Mouse (Mus musculus) kidney, embryonic 14.5 days (tissue): ENCODE data around the gene Dolpp1. TPM values are rescaled to one million over a fixed set of nuclear protein-coding genes. Genes with fewer than 3 reads are reported as not detected.

Experiments used
- ATAC-seq: fragments of 200-750 bp; cut with Nextera tagmentation; 2 replicates; pipeline ENCODE4 v1.8.0; 2017; ENCODE audit warnings: moderate number of reproducible peaks, mild to moderate bottlenecking, moderate TSS enrichment, moderate library complexity; ENCODE audit not compliant: low FRiP score, low TSS enrichment
- H3K27ac ChIP-seq: fragments of 300-500 bp; sonication (generic); 2 replicates; pipeline ENCODE4 v1.5.1; 2014; ENCODE audit warnings: low read depth, mild to moderate bottlenecking, low read length, moderate library complexity, mixed read lengths
- H3K27me3 ChIP-seq: fragments of 300-500 bp; sonication (generic); 2 replicates; pipeline ENCODE4 v1.6.1; 2014; ENCODE audit warnings: mild to moderate bottlenecking, low read length; ENCODE audit not compliant: control insufficient read depth, insufficient read depth
- H3K36me3 ChIP-seq: fragments of 300-500 bp; sonication (generic); 2 replicates; pipeline ENCODE4 v1.6.1; 2014; ENCODE audit warnings: low read length, mixed read lengths; ENCODE audit not compliant: control insufficient read depth, insufficient read depth
- H3K4me1 ChIP-seq: fragments of 300-500 bp; sonication (generic); 2 replicates; pipeline ENCODE4 v1.6.1; 2014; ENCODE audit warnings: low read length, mixed read lengths; ENCODE audit not compliant: control insufficient read depth, insufficient read depth
- H3K4me2 ChIP-seq: fragments of 300-500 bp; sonication (generic); replicated peaks from 2 replicates; pipeline ENCODE4 v1.6.1; 2014; ENCODE audit warnings: low read depth, mild to moderate bottlenecking, low read length
- H3K4me3 ChIP-seq: fragments of 300-500 bp; sonication (generic); 2 replicates; pipeline ENCODE4 v1.5.1; 2014; ENCODE audit warnings: mild to moderate bottlenecking, low read length
- H3K9ac ChIP-seq: fragments of 300-500 bp; sonication (generic); 2 replicates; pipeline ENCODE4 v1.6.1; 2014; ENCODE audit warnings: low read depth, mild to moderate bottlenecking, low read length, moderate library complexity
- H3K9me3 ChIP-seq: fragments of 300-500 bp; sonication (generic); 2 replicates; pipeline ENCODE4 v1.6.1; 2016; ENCODE audit warnings: low read length; ENCODE audit not compliant: control insufficient read depth
- WGBS: fragments of 180-500 bp; shearing (Covaris S2); extraction: QIAGEN DNeasy Blood & Tissue Kit; methylation state at CpG from one replicate; pipeline ENCODE4 v1.1.7; 2014; 5-methylcytosine and 5-hydroxymethylcytosine counted together
- polyA plus RNA-seq: library from polyadenylated mRNA; unstranded; fragments of >200 nt; fragmentation: Nextera tagmentation; extraction: Ambion mirVana; gene quantifications from 2 replicates; pipeline ENCODE4 v1.2.1, GENCODE M21; 2014

Dolpp1 gene
- polyA plus RNA-seq, 1 experiment from 2014 or later, result 34.7 TPM

DNA sequence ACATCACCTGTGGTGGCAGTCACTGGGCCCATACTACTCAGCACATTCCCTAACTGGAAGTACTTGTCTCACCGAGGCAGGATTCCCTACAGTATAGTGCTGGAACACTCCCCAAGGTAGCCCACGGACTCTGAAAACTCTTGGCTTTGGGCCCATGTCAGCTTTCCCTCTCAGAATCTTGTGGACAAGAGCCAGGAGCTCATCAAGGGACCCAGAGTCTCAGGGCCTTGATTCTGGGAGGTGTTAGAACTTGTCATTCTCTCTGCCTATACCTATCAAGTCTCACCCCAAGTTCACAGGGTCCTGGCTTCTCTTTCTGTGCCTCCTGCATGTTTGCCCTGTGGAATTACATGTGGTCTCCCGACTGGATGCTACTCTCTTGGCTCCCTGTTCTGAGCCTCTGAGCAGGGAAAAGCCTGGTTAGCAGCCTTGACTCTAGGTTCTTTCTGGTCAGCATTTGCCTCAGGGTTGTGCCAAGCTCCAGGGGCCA lies 48.2 kb downstream of the Dolpp1 start:
- H3K9me3 ChIP-seq, result no peaks in the 10 kb centered on the region
- peaks cover 56% of the 10 kb centered on the region for H3K36me3 ChIP-seq
- peak overlapping the region; percentile 42; the same call in 1 of the 2 replicates for H3K9ac ChIP-seq
- ATAC-seq, result no peak
- H3K4me3 ChIP-seq, result no peak overlapping the region
- no peak overlapping the region for H3K4me2 ChIP-seq
- no peaks in the 10 kb centered on the region for H3K27me3 ChIP-seq
- H3K4me1 ChIP-seq, result peaks cover 55% of the 10 kb centered on the region
- peak overlapping the region; percentile 100 for H3K27ac ChIP-seq
- 48% methylated on average over 3 of the region's 3 CpGs for WGBS

- Histone ChIP-seq H3K27me3 (no peaks in the 10 kb centered on the region), H3K4me3 (peak overlapping the region; percentile 9; the same call in 1 of the 2 replicates), H3K27ac (peak overlapping the region; percentile 100), H3K9ac (peak overlapping the region; percentile 50; the same call in 1 of the 2 replicates), H3K9me3 (no peaks in the 10 kb centered on the region), H3K36me3 (peaks cover 59% of the 10 kb centered on the region), H3K4me2 (peak overlapping the region; percentile 57), H3K4me1 (peaks cover 62% of the 10 kb centered on the region)
- peak; percentile 15 for ATAC-seq
- WGBS, result 9% methylated on average over 12 of the region's 12 CpGs
These were observed 48.9 kb downstream of the Dolpp1 start for GRCm38 (mm10) chr2:30440701-30441517.

- Histone ChIP-seq H3K27me3 (no peaks in the 10 kb centered on the region), H3K4me1 (peaks cover 64% of the 10 kb centered on the region), H3K27ac (peak overlapping the region; percentile 100), H3K9me3 (no peaks in the 10 kb centered on the region), H3K4me2 (peak overlapping the region; percentile 57), H3K4me3 (peak overlapping the region; percentile 28), H3K36me3 (peaks cover 63% of the 10 kb centered on the region), H3K9ac (peak overlapping the region; percentile 66)
- peak; percentile 70 for ATAC-seq
- 3% methylated on average over 15 of the region's 15 CpGs for WGBS
These were observed 49.8 kb downstream of the Dolpp1 start for GRCm38 (mm10) chr2:30441518-30442497.

GRCm38 (mm10) chr2:30442498-30442890 lies 50.4 kb downstream of the Dolpp1 start:
- no peak for ATAC-seq
- Histone ChIP-seq H3K9ac (peak overlapping the region; percentile 66), H3K27me3 (no peaks in the 10 kb centered on the region), H3K4me3 (peak overlapping the region; percentile 28), H3K9me3 (no peaks in the 10 kb centered on the region), H3K27ac (peak overlapping the region; percentile 100), H3K36me3 (peaks cover 64% of the 10 kb centered on the region), H3K4me2 (peak overlapping the region; percentile 57), H3K4me1 (peaks cover 64% of the 10 kb centered on the region)
- WGBS, result 43% methylated on average over 5 of the region's 5 CpGs

- peaks cover 60% of the 10 kb centered on the region for H3K36me3 ChIP-seq
- no peaks in the 10 kb centered on the region for H3K9me3 ChIP-seq
- peak overlapping the region; percentile 100 for H3K27ac ChIP-seq
- peaks cover 64% of the 10 kb centered on the region for H3K4me1 ChIP-seq
- H3K4me2 ChIP-seq, result no peak overlapping the region
- peak overlapping the region; percentile 66 for H3K9ac ChIP-seq
- H3K27me3 ChIP-seq, result no peaks in the 10 kb centered on the region
- H3K4me3 ChIP-seq, result no peak overlapping the region
- ATAC-seq, result no peak
- 29% methylated on average over 4 of the region's 4 CpGs for WGBS
These were observed 51.2 kb downstream of the Dolpp1 start for GRCm38 (mm10) chr2:30443281-30443680.

DNA sequence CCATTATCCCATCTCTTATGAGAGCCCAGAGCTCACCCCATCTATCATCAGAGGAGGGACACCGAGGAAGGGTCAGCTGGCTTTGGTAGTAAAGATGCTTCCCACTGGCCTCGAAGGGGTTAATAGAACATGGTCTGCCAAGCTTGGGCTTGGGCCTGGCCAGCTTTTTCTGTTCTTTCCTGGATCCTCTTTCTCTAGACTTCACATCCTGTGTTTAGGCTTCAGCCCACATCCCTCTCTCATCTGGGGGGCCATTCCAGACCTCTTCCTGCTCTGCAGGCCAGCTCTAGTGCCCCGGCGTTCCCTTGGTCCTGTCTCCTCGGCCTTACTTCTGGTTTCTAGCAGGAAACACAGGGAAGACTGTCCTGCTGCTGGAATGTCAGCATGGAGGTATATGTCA lies 52.0 kb downstream of the Dolpp1 start:
- 0 out of 2 replicates have a peak overlapping the region, but pooled peaks have one; percentile 8 for H3K9ac ChIP-seq
- H3K4me3 ChIP-seq, result no peak overlapping the region
- ATAC-seq, result no peak
- peak overlapping the region; percentile 100 for H3K27ac ChIP-seq
- no peaks in the 10 kb centered on the region for H3K9me3 ChIP-seq
- peaks cover 64% of the 10 kb centered on the region for H3K4me1 ChIP-seq
- H3K27me3 ChIP-seq, result no peaks in the 10 kb centered on the region
- H3K36me3 ChIP-seq, result peaks cover 57% of the 10 kb centered on the region
- no peak overlapping the region for H3K4me2 ChIP-seq
- WGBS, result 72% methylated on average over 5 of the region's 5 CpGs

DNA sequence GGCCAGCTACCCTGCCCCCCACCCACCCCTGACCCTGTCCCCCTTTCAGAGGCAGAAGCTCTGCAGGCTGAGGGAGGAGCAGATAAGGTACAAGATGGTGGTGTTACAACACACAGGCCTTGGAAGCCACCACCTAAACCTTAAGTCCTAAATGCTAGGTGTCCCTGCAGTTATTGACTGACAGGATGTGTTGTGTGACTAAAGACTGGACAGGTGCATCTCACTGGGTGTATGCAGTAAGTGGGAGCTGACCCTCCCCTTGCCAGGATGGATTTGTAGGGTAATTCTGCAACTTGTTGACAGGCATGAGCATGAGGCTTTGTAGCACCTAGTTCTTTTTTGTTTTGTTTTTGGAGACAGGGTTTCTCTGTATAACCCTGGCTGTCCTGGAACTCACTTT lies 52.4 kb downstream of the Dolpp1 start:
- no peak for ATAC-seq
- peak overlapping the region; percentile 100 for H3K27ac ChIP-seq

GRCm38 (mm10) chr2:30445312-30445711 lies 53.3 kb downstream of the Dolpp1 start:
- Histone ChIP-seq H3K9ac (peak overlapping the region; percentile 42), H3K27me3 (no peaks in the 10 kb centered on the region), H3K27ac (peak overlapping the region; percentile 100), H3K9me3 (peaks cover 4% of the 10 kb centered on the region; the same call in 1 of the 2 replicates), H3K36me3 (peaks cover 57% of the 10 kb centered on the region), H3K4me1 (peaks cover 54% of the 10 kb centered on the region), H3K4me3 (no peak overlapping the region), H3K4me2 (peak overlapping the region; percentile 21)
- 46% methylated on average over 2 of the region's 2 CpGs for WGBS
- peak; percentile 76 for ATAC-seq

More for the DNA sequence above, 52.4 kb downstream of the Dolpp1 start:
- no peaks in the 10 kb centered on the region for H3K9me3 ChIP-seq
- peaks cover 63% of the 10 kb centered on the region for H3K4me1 ChIP-seq
- no peak overlapping the region for H3K4me3 ChIP-seq
- H3K27me3 ChIP-seq, result no peaks in the 10 kb centered on the region
- 0 out of 2 replicates have a peak overlapping the region, but pooled peaks have one; percentile 8 for H3K9ac ChIP-seq
- no peak overlapping the region for H3K4me2 ChIP-seq
- peaks cover 57% of the 10 kb centered on the region for H3K36me3 ChIP-seq
